Mouse (Mus musculus) left cerebral cortex, adult 9 months (tissue): ENCODE measurements at regions not wholly inside any gene's neighbourhood (a gene's known extent, or its start where the extent isn't known, plus 50 kb on each side); places are given as distances from the start of the nearest gene placed in this dataset.

Experiments used
- DNase-seq, 2 experiments: peaks; one replicate each; pipeline ENCODE4 v3.0.0; 2022; ENCODE audit warnings: low spot score in 2 of 2

- no peak for DNase-seq
These were observed 625.8 kb upstream of the Gm597 start for GRCm38 (mm10) chr1:29405807-29406206.

GRCm38 (mm10) chr1:29404139-29404538 lies 624.1 kb upstream of the Gm597 start:
- DNase-seq: no peak

GRCm38 (mm10) chr1:29363783-29364182 lies 583.7 kb upstream of the Gm597 start:
- DNase-seq: peak in 1 of 2 experiments; percentile 3

- no peak for DNase-seq
These were observed 561.5 kb upstream of the Gm597 start for GRCm38 (mm10) chr1:29341587-29341986.

GRCm38 (mm10) chr1:29340945-29341344 lies 560.9 kb upstream of the Gm597 start:
- no peak for DNase-seq

GRCm38 (mm10) chr1:29328930-29329329 lies 548.9 kb upstream of the Gm597 start:
- DNase-seq: no peak
